Mouse (Mus musculus) stomach, postnatal 0 days (tissue): ENCODE measurements at regions not wholly inside any gene's neighbourhood (a gene's known extent, or its start where the extent isn't known, plus 50 kb on each side); places are given as distances from the start of the nearest gene placed in this dataset.

Source experiments
- ATAC-seq: fragments of 200-750 bp; cut with Nextera tagmentation; 2 replicates; pipeline ENCODE4 v1.8.0; 2017; ENCODE audit not compliant: low FRiP score, low TSS enrichment
- DNase-seq: peaks from one replicate; pipeline ENCODE4 v3.0.0-alpha.2; 2016; ENCODE audit warnings: low spot score
- H3K27ac ChIP-seq: fragments of 300-500 bp; sonication (generic); replicated peaks from 2 replicates; pipeline ENCODE4 v1.5.1; 2014; ENCODE audit warnings: mild to moderate bottlenecking, control low read depth
- H3K27me3 ChIP-seq: fragments of 300-500 bp; sonication (generic); 2 replicates; pipeline ENCODE4 v1.6.1; 2014; ENCODE audit warnings: low read length; ENCODE audit not compliant: control insufficient read depth, insufficient read depth
- H3K36me3 ChIP-seq: fragments of 300-500 bp; sonication (generic); 2 replicates; pipeline ENCODE4 v1.6.1; 2014; ENCODE audit warnings: low read length, mixed read lengths; ENCODE audit not compliant: control insufficient read depth, insufficient read depth
- H3K4me1 ChIP-seq: fragments of 300-500 bp; sonication (generic); replicated peaks from 2 replicates; pipeline ENCODE4 v1.6.1; 2014; ENCODE audit warnings: antibody characterized with exemption; ENCODE audit not compliant: control insufficient read depth, insufficient read depth
- H3K4me2 ChIP-seq: fragments of 300-500 bp; sonication (generic); replicated peaks from 2 replicates; pipeline ENCODE4 v1.6.1; 2014; ENCODE audit warnings: low read depth, mild to moderate bottlenecking, control low read depth, moderate library complexity
- H3K4me3 ChIP-seq: fragments of 300-500 bp; sonication (generic); 2 replicates; pipeline ENCODE4 v1.5.1; 2014; ENCODE audit warnings: low read depth, low read length, control low read depth
- H3K9ac ChIP-seq: fragments of 300-500 bp; sonication (generic); 2 replicates; pipeline ENCODE4 v1.6.1; 2014; ENCODE audit warnings: mild to moderate bottlenecking, low read length, control low read depth, mixed read lengths
- H3K9me3 ChIP-seq: fragments of 300-500 bp; sonication (generic); 2 replicates; pipeline ENCODE4 v1.6.1; 2016; ENCODE audit warnings: low read length; ENCODE audit not compliant: control insufficient read depth
- CTCF ChIP-seq: IDR thresholded peaks from 2 replicates; pipeline ENCODE4 v1.5.1; 2016; ENCODE audit warnings: antibody characterized with exemption, low read depth, mild to moderate bottlenecking, moderate library complexity
- EP300 ChIP-seq: optimal IDR thresholded peaks from 2 replicates; pipeline ENCODE3; 2016; ENCODE audit warnings: antibody characterized with exemption
- WGBS: fragments of 180-500 bp; shearing (Covaris S2); extraction: QIAGEN DNeasy Blood & Tissue Kit; methylation state at CpG from one replicate; pipeline ENCODE4 v1.1.7; 2014; 5-methylcytosine and 5-hydroxymethylcytosine counted together

DNA sequence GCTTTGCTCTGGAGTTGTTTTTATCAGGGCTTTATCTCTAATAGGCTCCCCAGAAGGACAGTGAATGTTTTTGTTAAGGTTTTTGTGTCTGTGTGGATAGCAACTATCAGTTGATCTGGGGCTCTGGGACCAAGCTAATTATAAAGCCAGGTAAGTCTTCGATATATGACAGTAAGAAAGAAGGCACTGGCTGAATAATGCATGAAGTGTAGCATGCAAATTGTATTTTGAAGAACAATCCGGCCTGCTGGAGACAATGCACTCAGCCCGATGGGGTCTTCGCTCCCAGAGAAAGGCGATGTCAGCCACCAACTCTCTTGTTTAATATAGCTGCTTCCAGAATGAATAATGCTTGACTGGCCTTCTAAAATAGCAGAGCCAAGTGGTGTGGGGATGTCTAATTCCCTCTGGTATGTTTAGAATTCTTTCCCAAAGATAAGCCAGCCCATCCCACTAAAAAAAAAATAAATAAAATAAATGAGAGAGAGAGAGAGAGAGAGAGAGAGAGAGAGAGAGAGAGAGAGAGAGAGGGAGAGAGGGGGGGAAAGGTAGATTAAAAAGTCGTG is 68.6 kb downstream of the Dad1 start:
- no peak overlapping the region for H3K9ac ChIP-seq
- ATAC-seq (no peak), DNase-seq (no peak)
- H3K4me2 ChIP-seq, result no peak overlapping the region
- H3K27me3 ChIP-seq, result no peaks in the 10 kb centered on the region; the same call in 1 of the 2 replicates
- H3K27ac ChIP-seq, result no peak overlapping the region
- H3K9me3 ChIP-seq, result no peaks in the 10 kb centered on the region
- WGBS, result 45% methylated on average over 6 of the region's 6 CpGs
- no peak overlapping the region for H3K4me3 ChIP-seq
- H3K4me1 ChIP-seq, result no peaks in the 10 kb centered on the region; the same call in 1 of the 2 replicates
- TF ChIP-seq CTCF (no peak), EP300 (no peak)
- H3K36me3 ChIP-seq, result no peaks in the 10 kb centered on the region

DNA sequence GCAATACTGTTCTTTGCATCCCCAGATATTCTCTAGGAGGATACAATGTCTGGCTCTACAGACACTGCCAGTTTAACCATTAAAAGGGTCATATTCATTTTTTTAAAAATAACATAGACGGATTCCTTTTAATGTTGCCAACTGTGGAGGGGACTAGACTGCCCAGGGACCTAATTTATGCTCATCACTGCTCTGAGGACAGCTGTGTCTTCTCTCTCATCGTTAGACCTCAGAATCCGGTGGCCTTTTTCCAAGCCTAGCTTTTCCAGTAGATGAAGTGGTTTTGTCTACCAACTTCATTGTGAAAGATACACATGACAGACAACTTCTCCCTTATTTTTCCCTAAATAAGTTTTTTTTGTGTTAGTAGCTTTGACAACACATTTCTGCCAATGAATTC is 70.0 kb downstream of the Dad1 start:
- Histone ChIP-seq H3K36me3 (no peaks in the 10 kb centered on the region), H3K4me3 (no peak overlapping the region), H3K27ac (no peak overlapping the region), H3K4me1 (no peaks in the 10 kb centered on the region; the same call in 1 of the 2 replicates), H3K9me3 (no peaks in the 10 kb centered on the region), H3K27me3 (no peaks in the 10 kb centered on the region; the same call in 1 of the 2 replicates), H3K4me2 (no peak overlapping the region), H3K9ac (no peak overlapping the region)
- WGBS, result 68% methylated on average over 3 of the region's 3 CpGs
- ATAC-seq (no peak), DNase-seq (no peak)
- no peak for TF ChIP-seq CTCF
- no peak for TF ChIP-seq EP300

DNA sequence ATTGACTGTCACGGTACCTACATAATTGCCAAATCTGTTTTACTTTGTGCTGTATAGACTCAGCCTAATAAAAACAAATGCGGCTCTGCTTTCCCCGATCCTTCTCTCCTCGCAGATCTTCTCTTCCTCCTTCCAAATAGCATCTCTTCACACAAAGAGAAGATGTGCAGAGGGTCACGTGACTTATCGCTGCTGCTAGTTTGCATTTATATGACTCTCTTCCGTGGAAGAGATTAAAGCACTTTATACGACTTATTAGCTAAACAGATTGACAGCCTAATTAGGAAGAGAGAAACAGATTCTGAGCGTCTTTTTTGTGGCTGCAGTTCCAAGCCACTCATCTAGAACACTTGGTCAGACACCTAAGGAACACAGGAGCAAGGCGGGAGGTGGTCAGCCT is 71.1 kb downstream of the Dad1 start:
- 71% methylated on average over 10 of the region's 10 CpGs for WGBS
- Histone ChIP-seq H3K4me1 (no peaks in the 10 kb centered on the region; the same call in 1 of the 2 replicates), H3K9ac (no peak overlapping the region), H3K27ac (no peak overlapping the region), H3K9me3 (no peaks in the 10 kb centered on the region), H3K4me3 (no peak overlapping the region), H3K36me3 (no peaks in the 10 kb centered on the region), H3K4me2 (no peak overlapping the region), H3K27me3 (no peaks in the 10 kb centered on the region)
- no peak for TF ChIP-seq CTCF
- no peak for TF ChIP-seq EP300
- ATAC-seq (no peak), DNase-seq (no peak)

DNA sequence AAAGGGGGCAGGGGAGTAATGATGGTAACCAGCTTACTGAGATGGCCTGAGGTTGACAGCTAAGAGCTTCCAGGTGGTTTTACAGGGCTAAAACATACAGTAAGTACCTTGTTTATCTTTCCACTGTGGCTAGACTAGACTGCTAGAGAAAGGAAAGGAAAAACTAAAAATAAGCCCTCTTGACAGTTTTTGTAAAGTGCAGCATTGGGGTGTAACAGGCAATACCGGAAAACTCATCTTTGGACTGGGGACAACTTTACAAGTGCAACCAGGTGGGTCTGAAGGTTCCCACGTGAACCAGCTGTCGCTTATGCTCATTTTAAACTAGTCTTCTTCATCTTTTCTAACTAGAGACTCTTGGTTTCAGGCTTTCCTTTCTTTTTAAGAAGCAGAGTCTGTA is 72.6 kb downstream of the Dad1 start:
- Histone ChIP-seq H3K27me3 (no peaks in the 10 kb centered on the region), H3K9ac (no peak overlapping the region), H3K27ac (no peak overlapping the region), H3K4me2 (no peak overlapping the region), H3K4me1 (no peaks in the 10 kb centered on the region; the same call in 1 of the 2 replicates), H3K4me3 (no peak overlapping the region), H3K9me3 (no peaks in the 10 kb centered on the region), H3K36me3 (no peaks in the 10 kb centered on the region)
- WGBS, result 45% methylated on average over 3 of the region's 3 CpGs
- TF ChIP-seq EP300 (no peak), CTCF (no peak)
- DNase-seq, result no peak
- ATAC-seq, result no peak

DNA sequence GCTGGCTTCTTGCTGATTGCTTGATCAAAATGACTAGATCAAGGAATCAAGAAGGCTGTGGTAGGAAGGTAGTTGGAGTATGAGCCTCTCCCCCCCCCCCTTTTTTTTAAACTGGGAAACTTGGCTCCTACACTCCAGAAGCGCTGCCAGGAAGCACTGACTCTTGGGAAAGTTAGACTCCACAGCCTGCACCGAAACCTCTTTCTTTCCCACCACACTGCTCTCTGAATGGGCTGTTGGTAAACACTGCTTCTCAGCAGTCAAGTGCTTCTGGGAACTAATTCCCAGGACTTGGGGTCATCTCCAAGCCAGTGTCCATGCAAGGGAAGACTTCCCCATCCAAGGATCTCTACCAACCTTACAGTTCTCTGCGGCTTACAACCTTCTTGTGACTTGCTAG is 73.2 kb downstream of the Dad1 start:
- ATAC-seq (no peak), DNase-seq (no peak)
- TF ChIP-seq CTCF (no peak), EP300 (no peak)
- Histone ChIP-seq H3K27ac (no peak overlapping the region), H3K9ac (no peak overlapping the region), H3K9me3 (no peaks in the 10 kb centered on the region), H3K4me2 (no peak overlapping the region), H3K4me3 (no peak overlapping the region), H3K4me1 (no peaks in the 10 kb centered on the region; the same call in 1 of the 2 replicates), H3K27me3 (no peaks in the 10 kb centered on the region), H3K36me3 (no peaks in the 10 kb centered on the region)
- 64% methylated on average over 3 of the region's 3 CpGs for WGBS

DNA sequence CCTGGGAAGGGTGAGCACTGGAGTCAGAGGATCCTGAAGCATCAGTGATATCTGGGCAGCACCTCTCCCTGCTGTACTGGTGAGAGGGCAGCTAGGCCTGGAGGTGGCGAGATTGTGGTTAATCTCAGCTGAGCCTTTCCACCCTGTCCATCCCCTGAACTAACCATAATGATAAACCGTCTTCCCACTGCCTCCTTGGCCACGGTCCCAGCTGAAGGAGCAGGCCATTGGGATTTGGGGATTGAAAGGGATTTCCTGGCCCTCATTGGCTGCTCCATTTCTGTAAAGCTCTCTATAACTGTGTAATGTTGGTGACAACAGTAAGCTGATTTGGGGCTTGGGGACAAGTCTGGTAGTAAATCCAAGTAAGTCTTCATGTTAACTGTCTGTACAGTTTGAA is 73.6 kb downstream of the Dad1 start:
- Histone ChIP-seq H3K27me3 (no peaks in the 10 kb centered on the region), H3K9ac (no peak overlapping the region), H3K27ac (no peak overlapping the region), H3K4me1 (no peaks in the 10 kb centered on the region; the same call in 1 of the 2 replicates), H3K36me3 (no peaks in the 10 kb centered on the region), H3K4me3 (no peak overlapping the region), H3K9me3 (no peaks in the 10 kb centered on the region), H3K4me2 (no peak overlapping the region)
- no peak for TF ChIP-seq EP300
- ATAC-seq, result no peak
- DNase-seq, result no peak
- 46% methylated on average over 3 of the region's 3 CpGs for WGBS
